Mouse (Mus musculus): ENCODE results near the gene Synm.

Gene Synm

GRCm38 (mm10) chr7:67749441-67750239 lies 9.9 kb downstream of the Synm start:
- no peak for DNase-seq (ENCODE audit: low spot score in 2 of 2)

- DNase-seq (ENCODE audit: low spot score in 2 of 2): no peak
Measured at GRCm38 (mm10) chr7:67747731-67748305, 11.7 kb downstream of the Synm start.

- DNase-seq (ENCODE audit: low spot score in 2 of 2): peak; percentile 39 to 51
Measured at GRCm38 (mm10) chr7:67741706-67742105, 17.8 kb downstream of the Synm start.

GRCm38 (mm10) chr7:67740796-67741195 lies 18.7 kb downstream of the Synm start:
- no peak for DNase-seq (ENCODE audit: low spot score in 2 of 2)

GRCm38 (mm10) chr7:67740382-67740781 lies 19.2 kb downstream of the Synm start:
- DNase-seq (ENCODE audit: low spot score in 2 of 2): peak in 1 of 2 experiments; percentile 44

GRCm38 (mm10) chr7:67732276-67732675 lies 27.3 kb downstream of the Synm start:
- DNase-seq (ENCODE audit: low spot score in 2 of 2): no peak

- no peak for DNase-seq (ENCODE audit: low spot score in 2 of 2)
Measured at GRCm38 (mm10) chr7:67730431-67731110, 29.0 kb downstream of the Synm start.

- DNase-seq (ENCODE audit: low spot score in 2 of 2): no peak
Measured at GRCm38 (mm10) chr7:67728809-67729208, 30.7 kb downstream of the Synm start.

- no peak for DNase-seq (ENCODE audit: low spot score in 2 of 2)
Measured at GRCm38 (mm10) chr7:67728203-67728602, 31.3 kb downstream of the Synm start.

- no peak for DNase-seq (ENCODE audit: low spot score in 2 of 2)
Measured at GRCm38 (mm10) chr7:67725016-67725415, 34.5 kb downstream of the Synm start.

GRCm38 (mm10) chr7:67724536-67724935 lies 35.0 kb downstream of the Synm start:
- DNase-seq (ENCODE audit: low spot score in 2 of 2): no peak

GRCm38 (mm10) chr7:67722163-67722562 lies 37.4 kb downstream of the Synm start:
- DNase-seq (ENCODE audit: low spot score in 2 of 2): no peak

GRCm38 (mm10) chr7:67718804-67719203 lies 40.7 kb downstream of the Synm start:
- peak; percentile 23 to 52 for DNase-seq (ENCODE audit: low spot score in 2 of 2)

GRCm38 (mm10) chr7:67717520-67717919 lies 42.0 kb downstream of the Synm start:
- no peak for DNase-seq (ENCODE audit: low spot score in 2 of 2)

- no peak for DNase-seq (ENCODE audit: low spot score in 2 of 2)
Measured at GRCm38 (mm10) chr7:67716925-67717324, 42.6 kb downstream of the Synm start.

- no peak for DNase-seq (ENCODE audit: low spot score in 2 of 2)
Measured at GRCm38 (mm10) chr7:67716213-67716878, 43.2 kb downstream of the Synm start.

GRCm38 (mm10) chr7:67715176-67715575 lies 44.4 kb downstream of the Synm start:
- peak; percentile 58 to 72 for DNase-seq (ENCODE audit: low spot score in 2 of 2)

- peak; percentile 21 to 26 for DNase-seq (ENCODE audit: low spot score in 2 of 2)
Measured at GRCm38 (mm10) chr7:67713820-67714510, 45.6 kb downstream of the Synm start.

GRCm38 (mm10) chr7:67710216-67710615 lies 49.3 kb downstream of the Synm start:
- DNase-seq (ENCODE audit: low spot score in 2 of 2): no peak

- DNase-seq (ENCODE audit: low spot score in 2 of 2): no peak
Measured at GRCm38 (mm10) chr7:67708160-67708559, 51.4 kb downstream of the Synm start.

- DNase-seq (ENCODE audit: low spot score in 2 of 2): no peak
Measured at GRCm38 (mm10) chr7:67701252-67701914, 58.2 kb downstream of the Synm start.
